Comparison of ENCODE assay signal across 8 mouse cellular contexts in genomic region chr10:127694636-127695035, GRCm38 (mm10). TPM values are rescaled to one million over a fixed set of nuclear protein-coding genes. Genes with fewer than 3 reads are reported as not detected.
DNase-seq lines count a peak whose midpoint lies in the region; ATAC-seq and TF ChIP-seq lines count a peak whose summit lies in the region.

No protein-coding gene starts in this region.

- H3K4me2 ChIP-seq in hindbrain, postnatal 0 days (ENCODE audit: low read depth, low read length) = no peak overlapping the region
- H3K4me2 ChIP-seq in hindbrain, embryonic 16.5 days (ENCODE audit: low read length) = no peak overlapping the region
- H3K4me2 ChIP-seq in intestine, embryonic 15.5 days (replicated peaks) = no peak overlapping the region
- H3K4me2 ChIP-seq in stomach, embryonic 15.5 days = no peak overlapping the region

- no peaks in the 10 kb centered on the region for H3K4me1 ChIP-seq in hindbrain, postnatal 0 days (ENCODE audit: insufficient read depth, low read length)
- no peaks in the 10 kb centered on the region for H3K4me1 ChIP-seq in hindbrain, embryonic 16.5 days (ENCODE audit: control insufficient read depth, insufficient read depth, low read depth, low read length)
- H3K4me1 ChIP-seq in intestine, embryonic 15.5 days (replicated peaks) = no peaks in the 10 kb centered on the region
- H3K4me1 ChIP-seq in stomach, embryonic 15.5 days = no peaks in the 10 kb centered on the region
- no peaks in the 10 kb centered on the region for H3K4me1 ChIP-seq in heart, embryonic 10.5 days

- TF ChIP-seq CTCF in hindbrain, postnatal 0 days (IDR thresholded peaks at IDR 0.05; ENCODE audit: low read depth) = peak; percentile 82

- ATAC-seq in hindbrain, postnatal 0 days = no peak
- no peak for ATAC-seq in hindbrain, embryonic 16.5 days
- ATAC-seq in intestine, embryonic 15.5 days = peak; percentile 39; the same call in 1 of the 2 replicates
- ATAC-seq in stomach, embryonic 15.5 days (ENCODE audit: insufficient read depth, low FRiP score, low read depth) = peak; percentile 22; the same call in 1 of the 2 replicates

- no peaks in the 10 kb centered on the region for H3K27me3 ChIP-seq in hindbrain, postnatal 0 days (ENCODE audit: insufficient read depth, low read length)
- no peaks in the 10 kb centered on the region for H3K27me3 ChIP-seq in hindbrain, embryonic 16.5 days (replicated peaks; ENCODE audit: control insufficient read depth, insufficient read depth, low read length)
- H3K27me3 ChIP-seq in intestine, embryonic 15.5 days (replicated peaks) = no peaks in the 10 kb centered on the region
- no peaks in the 10 kb centered on the region for H3K27me3 ChIP-seq in stomach, embryonic 15.5 days (replicated peaks)
- H3K27me3 ChIP-seq in heart, embryonic 10.5 days (ENCODE audit: insufficient read depth, poor library complexity, severe bottlenecking) = no peaks in the 10 kb centered on the region

- no peak overlapping the region for H3K4me3 ChIP-seq in hindbrain, postnatal 0 days (ENCODE audit: low read length)
- H3K4me3 ChIP-seq in hindbrain, embryonic 16.5 days (ENCODE audit: low read length) = no peak overlapping the region
- H3K4me3 ChIP-seq in intestine, embryonic 15.5 days (replicated peaks) = no peak overlapping the region
- H3K4me3 ChIP-seq in stomach, embryonic 15.5 days (replicated peaks) = no peak overlapping the region
- no peak overlapping the region for H3K4me3 ChIP-seq in heart, embryonic 10.5 days

- WGBS in hindbrain, postnatal 0 days = 54% methylated on average over 2 of the region's 2 CpGs
- 57% methylated on average over 2 of the region's 2 CpGs for WGBS in hindbrain, embryonic 16.5 days
- 48% methylated on average over 2 of the region's 2 CpGs for WGBS in intestine, embryonic 15.5 days
- WGBS in stomach, embryonic 15.5 days = 44% methylated on average over 2 of the region's 2 CpGs
- 61% methylated on average over 2 of the region's 2 CpGs for WGBS in heart, embryonic 10.5 days

- peaks cover 10% of the 10 kb centered on the region; the same call in 1 of the 2 replicates for H3K36me3 ChIP-seq in hindbrain, postnatal 0 days (ENCODE audit: insufficient read depth, low read length)
- H3K36me3 ChIP-seq in hindbrain, embryonic 16.5 days (ENCODE audit: control insufficient read depth, insufficient read depth, low read length) = no peaks in the 10 kb centered on the region; the same call in 1 of the 2 replicates
- peaks cover 20% of the 10 kb centered on the region; the same call in 1 of the 2 replicates for H3K36me3 ChIP-seq in intestine, embryonic 15.5 days
- peaks cover 25% of the 10 kb centered on the region for H3K36me3 ChIP-seq in stomach, embryonic 15.5 days
- peaks cover 52% of the 10 kb centered on the region for H3K36me3 ChIP-seq in heart, embryonic 10.5 days

- H3K27ac ChIP-seq in hindbrain, postnatal 0 days = no peak overlapping the region
- H3K27ac ChIP-seq in hindbrain, embryonic 16.5 days (ENCODE audit: low read depth, low read length) = no peak overlapping the region
- no peak overlapping the region for H3K27ac ChIP-seq in intestine, embryonic 15.5 days
- H3K27ac ChIP-seq in stomach, embryonic 15.5 days = no peak overlapping the region
- no peak overlapping the region for H3K27ac ChIP-seq in heart, embryonic 10.5 days

- no peak overlapping the region for H3K9ac ChIP-seq in hindbrain, postnatal 0 days (replicated peaks; ENCODE audit: low read length)
- H3K9ac ChIP-seq in hindbrain, embryonic 16.5 days (ENCODE audit: low read depth, low read length) = no peak overlapping the region
- H3K9ac ChIP-seq in intestine, embryonic 15.5 days = no peak overlapping the region
- H3K9ac ChIP-seq in stomach, embryonic 15.5 days = no peak overlapping the region

- no peaks in the 10 kb centered on the region for H3K9me3 ChIP-seq in hindbrain, postnatal 0 days (ENCODE audit: low read length)
- no peaks in the 10 kb centered on the region for H3K9me3 ChIP-seq in hindbrain, embryonic 16.5 days (ENCODE audit: control insufficient read depth, low read length)
- H3K9me3 ChIP-seq in intestine, embryonic 15.5 days = no peaks in the 10 kb centered on the region
- no peaks in the 10 kb centered on the region for H3K9me3 ChIP-seq in stomach, embryonic 15.5 days
- H3K9me3 ChIP-seq in heart, embryonic 10.5 days = no peaks in the 10 kb centered on the region

- peak; percentile 65 for DNase-seq in hindbrain, postnatal 0 days (ENCODE audit: low spot score)
- peak; percentile 36 for DNase-seq in B cell, adult 2 months
- peak; percentile 69 for DNase-seq in NIH3T3 (ENCODE audit: low read depth)
- no peak for DNase-seq in gastrocnemius, adult 8-10 months (ENCODE audit: low spot score in 2 of 2)
- DNase-seq in heart, embryonic 10.5 days (ENCODE audit: low spot score) = no peak

RNA-seq across cellular contexts. Expression of gene Myo1a, which starts 10.3 kb away (rescaled TPM):
- total RNA-seq in hindbrain, postnatal 0 days (2014; rRNA removed) = 0.21 and 0.36 TPM in 2 replicates
- polyA plus RNA-seq in hindbrain, postnatal 0 days (2015; fragmentation: Nextera tagmentation; extraction: Ambion mirVana) = 0.50 and 0.53 TPM in 2 replicates
- polyA plus RNA-seq in hindbrain, embryonic 16.5 days (2015; fragmentation: Nextera tagmentation; extraction: Ambion mirVana) = 0.52 and 0.73 TPM in 2 replicates
- polyA plus RNA-seq in intestine, embryonic 15.5 days (2015; fragmentation: Nextera tagmentation; extraction: Ambion mirVana) = 33.8 and 36.7 TPM in 2 replicates
- polyA plus RNA-seq in stomach, embryonic 15.5 days (2015; fragmentation: Nextera tagmentation; extraction: Ambion mirVana) = 15.3 and 17.1 TPM in 2 replicates
- not detected for total RNA-seq in gastrocnemius, adult 8-10 months (2022)
- 0.42 and 0.45 TPM in 2 replicates for polyA plus RNA-seq in heart, embryonic 10.5 days (2016; fragmentation: Nextera tagmentation; extraction: Ambion mirVana)

RNA-seq across cellular contexts. Expression of gene Nab2, which starts 26.3 kb away (rescaled TPM):
- 3.5 and 4.1 TPM in 2 replicates for total RNA-seq in hindbrain, postnatal 0 days (2014; rRNA removed)
- polyA plus RNA-seq in hindbrain, postnatal 0 days (2015; fragmentation: Nextera tagmentation; extraction: Ambion mirVana) = 1.1 and 1.6 TPM in 2 replicates
- polyA plus RNA-seq in hindbrain, embryonic 16.5 days (2015; fragmentation: Nextera tagmentation; extraction: Ambion mirVana) = 2.2 and 3.2 TPM in 2 replicates
- polyA plus RNA-seq in intestine, embryonic 15.5 days (2015; fragmentation: Nextera tagmentation; extraction: Ambion mirVana) = 8.3 and 8.7 TPM in 2 replicates
- 10.8 and 13.3 TPM in 2 replicates for polyA plus RNA-seq in stomach, embryonic 15.5 days (2015; fragmentation: Nextera tagmentation; extraction: Ambion mirVana)
- 1 to 10 TPM; 2.1 to 3.6 (median 2.8) TPM for total RNA-seq in gastrocnemius, adult 8-10 months (2022)
- polyA plus RNA-seq in heart, embryonic 10.5 days (2016; fragmentation: Nextera tagmentation; extraction: Ambion mirVana) = 11.4 and 12.6 TPM in 2 replicates

RNA-seq across cellular contexts. Expression of gene Nemp1, which starts 27.9 kb away (rescaled TPM):
- 2.8 and 4.1 TPM in 2 replicates for total RNA-seq in hindbrain, postnatal 0 days (2014; rRNA removed)
- polyA plus RNA-seq in hindbrain, postnatal 0 days (2015; fragmentation: Nextera tagmentation; extraction: Ambion mirVana) = 2.2 and 3.0 TPM in 2 replicates
- 2.9 and 3.9 TPM in 2 replicates for polyA plus RNA-seq in hindbrain, embryonic 16.5 days (2015; fragmentation: Nextera tagmentation; extraction: Ambion mirVana)
- polyA plus RNA-seq in intestine, embryonic 15.5 days (2015; fragmentation: Nextera tagmentation; extraction: Ambion mirVana) = 5.7 and 6.9 TPM in 2 replicates
- polyA plus RNA-seq in stomach, embryonic 15.5 days (2015; fragmentation: Nextera tagmentation; extraction: Ambion mirVana) = 7.8 and 8.6 TPM in 2 replicates
- total RNA-seq in gastrocnemius, adult 8-10 months (2022) = 1 to 10 TPM; 2.0 to 2.6 (median 2.3) TPM
- polyA plus RNA-seq in heart, embryonic 10.5 days (2016; fragmentation: Nextera tagmentation; extraction: Ambion mirVana) = 7.7 and 8.8 TPM in 2 replicates

RNA-seq across cellular contexts. Expression of gene Tac2, which starts 29.6 kb away (rescaled TPM):
- 2.3 and 5.4 TPM in 2 replicates for total RNA-seq in hindbrain, postnatal 0 days (2014; rRNA removed)
- 5.6 and 6.7 TPM in 2 replicates for polyA plus RNA-seq in hindbrain, postnatal 0 days (2015; fragmentation: Nextera tagmentation; extraction: Ambion mirVana)
- 0.74 and 2.5 TPM in 2 replicates for polyA plus RNA-seq in hindbrain, embryonic 16.5 days (2015; fragmentation: Nextera tagmentation; extraction: Ambion mirVana)
- polyA plus RNA-seq in intestine, embryonic 15.5 days (2015; fragmentation: Nextera tagmentation; extraction: Ambion mirVana) = 2.3 and 4.1 TPM in 2 replicates
- polyA plus RNA-seq in stomach, embryonic 15.5 days (2015; fragmentation: Nextera tagmentation; extraction: Ambion mirVana) = 2.7 and 4.4 TPM in 2 replicates
- not detected for total RNA-seq in gastrocnemius, adult 8-10 months (2022)
- 8.9 and 24.6 TPM in 2 replicates for polyA plus RNA-seq in heart, embryonic 10.5 days (2016; fragmentation: Nextera tagmentation; extraction: Ambion mirVana)

RNA-seq across cellular contexts. Expression of gene Zbtb39, which starts 44.7 kb away (rescaled TPM):
- 9.9 and 11.5 TPM in 2 replicates for total RNA-seq in hindbrain, postnatal 0 days (2014; rRNA removed)
- polyA plus RNA-seq in hindbrain, postnatal 0 days (2015; fragmentation: Nextera tagmentation; extraction: Ambion mirVana) = 2.4 and 2.5 TPM in 2 replicates
- 2.4 TPM in 2 replicates for polyA plus RNA-seq in hindbrain, embryonic 16.5 days (2015; fragmentation: Nextera tagmentation; extraction: Ambion mirVana)
- 2.6 and 2.7 TPM in 2 replicates for polyA plus RNA-seq in intestine, embryonic 15.5 days (2015; fragmentation: Nextera tagmentation; extraction: Ambion mirVana)
- 2.5 and 3.0 TPM in 2 replicates for polyA plus RNA-seq in stomach, embryonic 15.5 days (2015; fragmentation: Nextera tagmentation; extraction: Ambion mirVana)
- total RNA-seq in gastrocnemius, adult 8-10 months (2022) = 1 to 10 TPM; 6.0 to 8.1 (median 6.4) TPM
- 2.4 and 4.9 TPM in 2 replicates for polyA plus RNA-seq in heart, embryonic 10.5 days (2016; fragmentation: Nextera tagmentation; extraction: Ambion mirVana)

Comparison
In these comparisons a context has a peak if more than half of its experiments do, and no peak if none do; other contexts are left out.
1. ATAC-seq: peak in intestine, embryonic 15.5 days (single experiment) and stomach, embryonic 15.5 days (single experiment); none in hindbrain, postnatal 0 days (single experiment) and hindbrain, embryonic 16.5 days (single experiment).
2. DNase-seq: peak in hindbrain, postnatal 0 days (single experiment), B cell, adult 2 months (2 of 2) and NIH3T3 (single experiment); none in gastrocnemius, adult 8-10 months (0 of 2) and heart, embryonic 10.5 days (single experiment).